Mouse (Mus musculus): ENCODE results near the gene Hspb2. TPM values are rescaled to one million over a fixed set of nuclear protein-coding genes. Genes with fewer than 3 reads are reported as not detected.

Hspb2 gene
- polyA plus RNA-seq, 1 experiment from 2014 or later = 6.0 TPM

GRCm38 (mm10) chr9:50774026-50774462, 21.9 kb upstream of the Hspb2 start:
- no peak overlapping the region for H3K27ac ChIP-seq (ENCODE audit: low read length)
- ATAC-seq (ENCODE audit: low FRiP score, low TSS enrichment) = no peak
- peak overlapping the region; percentile 41; the same call in 1 of the 2 replicates for H3K9ac ChIP-seq (replicated peaks; ENCODE audit: low read length)
- H3K4me1 ChIP-seq (ENCODE audit: insufficient read depth, low read length) = peaks cover 19% of the 10 kb centered on the region
- H3K4me3 ChIP-seq (ENCODE audit: low read length) = 0 out of 2 replicates have a peak overlapping the region, but pooled peaks have one; percentile 95
- no peaks in the 10 kb centered on the region for H3K9me3 ChIP-seq (ENCODE audit: low read length)
- peaks cover 12% of the 10 kb centered on the region for H3K36me3 ChIP-seq (ENCODE audit: insufficient read depth, low read length)
- no peaks in the 10 kb centered on the region for H3K27me3 ChIP-seq (ENCODE audit: insufficient read depth, low read length)
- WGBS = 57% methylated on average over 4 of the region's 4 CpGs
- peak overlapping the region; percentile 82 for H3K4me2 ChIP-seq (replicated peaks; ENCODE audit: low read depth, low read length)

GRCm38 (mm10) chr9:50770011-50770410, 17.9 kb upstream of the Hspb2 start:
- Histone ChIP-seq H3K9ac (replicated peaks; ENCODE audit: low read length) (no peak overlapping the region), H3K36me3 (ENCODE audit: insufficient read depth, low read length) (peaks cover 10% of the 10 kb centered on the region), H3K4me3 (ENCODE audit: low read length) (no peak overlapping the region), H3K4me1 (ENCODE audit: insufficient read depth, low read length) (peaks cover 19% of the 10 kb centered on the region), H3K4me2 (replicated peaks; ENCODE audit: low read depth, low read length) (no peak overlapping the region), H3K27ac (ENCODE audit: low read length) (no peak overlapping the region), H3K27me3 (ENCODE audit: insufficient read depth, low read length) (no peaks in the 10 kb centered on the region), H3K9me3 (ENCODE audit: low read length) (no peaks in the 10 kb centered on the region)
- no peak for ATAC-seq (ENCODE audit: low FRiP score, low TSS enrichment)
- 91% methylated on average over 2 of the region's 2 CpGs for WGBS

GRCm38 (mm10) chr9:50768107-50769002, 16.2 kb upstream of the Hspb2 start, which contains the start of gene Fdxacb1:
Fdxacb1 (plus strand) TSS chr9:50768236.
- Histone ChIP-seq H3K36me3 (ENCODE audit: insufficient read depth, low read length) (peaks cover 10% of the 10 kb centered on the region), H3K9ac (replicated peaks; ENCODE audit: low read length) (peak within 1 kb of the TSS; percentile 81), H3K4me1 (ENCODE audit: insufficient read depth, low read length) (peaks cover 9% of the 10 kb centered on the region; the same call in 1 of the 2 replicates), H3K4me3 (ENCODE audit: low read length) (peak within 1 kb of the TSS; percentile 86), H3K27ac (ENCODE audit: low read length) (peak within 1 kb of the TSS; percentile 96), H3K27me3 (ENCODE audit: insufficient read depth, low read length) (no peaks in the 10 kb centered on the region), H3K4me2 (replicated peaks; ENCODE audit: low read depth, low read length) (peak within 1 kb of the TSS; percentile 94), H3K9me3 (ENCODE audit: low read length) (no peaks in the 10 kb centered on the region)
- peak; percentile 98 for ATAC-seq (ENCODE audit: low FRiP score, low TSS enrichment)
- 3% methylated on average over 59 of the region's 59 CpGs for WGBS

GRCm38 (mm10) chr9:50767531-50768106, 15.5 kb upstream of the Hspb2 start:
- 0 out of 2 replicates have a peak, but pooled peaks have one; percentile 3 for ATAC-seq (ENCODE audit: low FRiP score, low TSS enrichment)
- peaks cover 9% of the 10 kb centered on the region; the same call in 1 of the 2 replicates for H3K4me1 ChIP-seq (ENCODE audit: insufficient read depth, low read length)
- peak overlapping the region; percentile 81 for H3K9ac ChIP-seq (replicated peaks; ENCODE audit: low read length)
- peak overlapping the region; percentile 86 for H3K4me3 ChIP-seq (ENCODE audit: low read length)
- peak overlapping the region; percentile 96 for H3K27ac ChIP-seq (ENCODE audit: low read length)
- peak overlapping the region; percentile 94 for H3K4me2 ChIP-seq (replicated peaks; ENCODE audit: low read depth, low read length)
- no peaks in the 10 kb centered on the region for H3K27me3 ChIP-seq (ENCODE audit: insufficient read depth, low read length)
- peaks cover 10% of the 10 kb centered on the region for H3K36me3 ChIP-seq (ENCODE audit: insufficient read depth, low read length)
- 5% methylated on average over 17 of the region's 17 CpGs for whole genome bisulfite sequencing
- H3K9me3 ChIP-seq (ENCODE audit: low read length) = no peaks in the 10 kb centered on the region

GRCm38 (mm10) chr9:50763331-50763730, 11.2 kb upstream of the Hspb2 start:
- H3K9ac ChIP-seq (replicated peaks; ENCODE audit: low read length) = no peak overlapping the region
- no peaks in the 10 kb centered on the region for H3K9me3 ChIP-seq (ENCODE audit: low read length)
- no peaks in the 10 kb centered on the region for H3K27me3 ChIP-seq (ENCODE audit: insufficient read depth, low read length)
- H3K4me2 ChIP-seq (replicated peaks; ENCODE audit: low read depth, low read length) = no peak overlapping the region
- no peak overlapping the region for H3K4me3 ChIP-seq (ENCODE audit: low read length)
- no peak overlapping the region for H3K27ac ChIP-seq (ENCODE audit: low read length)
- peaks cover 4% of the 10 kb centered on the region; the same call in 1 of the 2 replicates for H3K4me1 ChIP-seq (ENCODE audit: insufficient read depth, low read length)
- WGBS = 69% methylated on average over 1 of the region's 1 CpGs
- no peak for ATAC-seq (ENCODE audit: low FRiP score, low TSS enrichment)
- H3K36me3 ChIP-seq (ENCODE audit: insufficient read depth, low read length) = no peaks in the 10 kb centered on the region

GRCm38 (mm10) chr9:50761520-50762243, 9.5 kb upstream of the Hspb2 start:
- Histone ChIP-seq H3K4me3 (ENCODE audit: low read length) (no peak overlapping the region), H3K9me3 (ENCODE audit: low read length) (no peaks in the 10 kb centered on the region), H3K4me1 (ENCODE audit: insufficient read depth, low read length) (no peaks in the 10 kb centered on the region), H3K4me2 (replicated peaks; ENCODE audit: low read depth, low read length) (no peak overlapping the region), H3K27me3 (ENCODE audit: insufficient read depth, low read length) (no peaks in the 10 kb centered on the region), H3K27ac (ENCODE audit: low read length) (no peak overlapping the region), H3K9ac (replicated peaks; ENCODE audit: low read length) (no peak overlapping the region), H3K36me3 (ENCODE audit: insufficient read depth, low read length) (no peaks in the 10 kb centered on the region)
- no peak for ATAC-seq (ENCODE audit: low FRiP score, low TSS enrichment)
- 57% methylated on average over 6 of the region's 6 CpGs for WGBS

GRCm38 (mm10) chr9:50756711-50757110, 4.6 kb upstream of the Hspb2 start:
- ATAC-seq (ENCODE audit: low FRiP score, low TSS enrichment) = no peak
- H3K9ac ChIP-seq (replicated peaks; ENCODE audit: low read length) = no peak overlapping the region
- H3K4me1 ChIP-seq (ENCODE audit: insufficient read depth, low read length) = peaks cover 12% of the 10 kb centered on the region
- no peaks in the 10 kb centered on the region for H3K36me3 ChIP-seq (ENCODE audit: insufficient read depth, low read length)
- H3K9me3 ChIP-seq (ENCODE audit: low read length) = no peaks in the 10 kb centered on the region
- 61% methylated on average over 5 of the region's 5 CpGs for WGBS
- H3K4me3 ChIP-seq (ENCODE audit: low read length) = no peak overlapping the region
- H3K27me3 ChIP-seq (ENCODE audit: insufficient read depth, low read length) = no peaks in the 10 kb centered on the region
- H3K4me2 ChIP-seq (replicated peaks; ENCODE audit: low read depth, low read length) = no peak overlapping the region
- H3K27ac ChIP-seq (ENCODE audit: low read length) = no peak overlapping the region

- peaks cover 17% of the 10 kb centered on the region for H3K4me1 ChIP-seq (ENCODE audit: insufficient read depth, low read length)
- peak overlapping the region; percentile 37; the same call in 1 of the 2 replicates for H3K4me2 ChIP-seq (replicated peaks; ENCODE audit: low read depth, low read length)
- no peak overlapping the region for H3K27ac ChIP-seq (ENCODE audit: low read length)
- peak overlapping the region; percentile 25 for H3K4me3 ChIP-seq (ENCODE audit: low read length)
- WGBS = 63% methylated on average over 7 of the region's 7 CpGs
- H3K9me3 ChIP-seq (ENCODE audit: low read length) = no peaks in the 10 kb centered on the region
- ATAC-seq (ENCODE audit: low FRiP score, low TSS enrichment) = no peak
- H3K27me3 ChIP-seq (ENCODE audit: insufficient read depth, low read length) = no peaks in the 10 kb centered on the region
- H3K9ac ChIP-seq (replicated peaks; ENCODE audit: low read length) = no peak overlapping the region
- no peaks in the 10 kb centered on the region for H3K36me3 ChIP-seq (ENCODE audit: insufficient read depth, low read length)
These were observed 1.8 kb upstream of the Hspb2 start for GRCm38 (mm10) chr9:50753947-50754346.

GRCm38 (mm10) chr9:50752784-50753615, 846 bp upstream of the Hspb2 start:
- Histone ChIP-seq H3K4me2 (replicated peaks; ENCODE audit: low read depth, low read length) (peak overlapping the region; percentile 37), H3K9ac (replicated peaks; ENCODE audit: low read length) (0 out of 2 replicates have a peak overlapping the region, but pooled peaks have one; percentile 12), H3K27ac (ENCODE audit: low read length) (peak overlapping the region; percentile 81), H3K9me3 (ENCODE audit: low read length) (no peaks in the 10 kb centered on the region), H3K4me1 (ENCODE audit: insufficient read depth, low read length) (peaks cover 17% of the 10 kb centered on the region), H3K4me3 (ENCODE audit: low read length) (peak overlapping the region; percentile 25), H3K36me3 (ENCODE audit: insufficient read depth, low read length) (no peaks in the 10 kb centered on the region), H3K27me3 (ENCODE audit: insufficient read depth, low read length) (no peaks in the 10 kb centered on the region)
- 53% methylated on average over 17 of the region's 17 CpGs for WGBS
- ATAC-seq (ENCODE audit: low FRiP score, low TSS enrichment) = peak; percentile 93
